Mouse (Mus musculus): ENCODE data around the gene Clps. TPM values are rescaled to one million over a fixed set of nuclear protein-coding genes. Genes with fewer than 3 reads are reported as not detected.

Clps gene
- total and polyA plus RNA-seq, 3 experiments, result not detected

DNA sequence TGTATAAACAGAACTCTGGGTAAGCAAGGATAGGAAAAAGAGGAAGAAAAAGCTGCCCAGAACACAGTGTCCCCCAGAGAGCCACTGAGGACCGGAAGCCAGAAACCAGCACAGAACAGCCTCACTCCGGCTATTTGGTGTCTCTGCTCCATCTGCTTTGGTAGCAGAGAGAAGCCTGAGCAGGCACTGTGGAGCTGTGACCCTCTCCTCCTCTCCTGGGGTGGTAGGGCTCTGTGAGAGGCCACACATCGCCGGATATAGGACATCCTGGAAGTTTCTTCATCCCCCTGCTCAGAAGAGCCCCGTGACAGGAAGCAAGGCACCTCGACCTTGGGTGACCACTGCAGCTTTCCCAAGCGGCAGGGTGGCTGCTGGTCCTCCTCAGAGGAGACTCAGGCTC, 46.7 kb downstream of the Clps start:
- Histone ChIP-seq H3K4me1 (ENCODE audit: control insufficient read depth in 1 of 2, insufficient read depth in 2 of 2, low read length in 2 of 2) (peaks cover 0 to 21% of the 10 kb centered on the region in 2 experiments; a peak in 3 of 4 replicates), H3K27me3 (ENCODE audit: control insufficient read depth in 1 of 2, insufficient read depth in 2 of 2, low read length in 2 of 2) (no peaks in the 10 kb centered on the region), H3K9me3 (replicated peaks; ENCODE audit: insufficient read depth, low read length) (no peaks in the 10 kb centered on the region), H3K9ac (ENCODE audit: control insufficient read depth, low read depth, low read length, poor library complexity, severe bottlenecking) (no peak overlapping the region), H3K36me3 (ENCODE audit: control insufficient read depth in 1 of 2, insufficient read depth in 2 of 2, low read length in 2 of 2) (peaks cover 0 to 7% of the 10 kb centered on the region in 2 experiments; a peak in 2 of 4 replicates), H3K4me3 (ENCODE audit: control insufficient read depth in 1 of 2, insufficient read depth in 1 of 2, low read depth in 2 of 2, low read length in 2 of 2) (no peak overlapping the region), H3K27ac (ENCODE audit: control insufficient read depth, low read depth, low read length) (no peak overlapping the region), H3K79me2 (ENCODE audit: control insufficient read depth, insufficient read depth, low read length, poor library complexity) (no peaks in the 10 kb centered on the region; the same call in 1 of the 2 replicates)
- TF ChIP-seq EP300 (IDR thresholded peaks at IDR 0.05; ENCODE audit: low read depth in 1 of 2, low read length in 2 of 2) (no peak), RCOR1 (IDR thresholded peaks at IDR 0.05; ENCODE audit: low read depth, low read length) (no peak), TBP (IDR thresholded peaks at IDR 0.05; ENCODE audit: low read depth, low read length) (no peak), ZMIZ1 (IDR thresholded peaks at IDR 0.05; ENCODE audit: low read depth, low read length) (no peak)
- no peak for DNase-seq (ENCODE audit: low read depth, low spot score)

DNA sequence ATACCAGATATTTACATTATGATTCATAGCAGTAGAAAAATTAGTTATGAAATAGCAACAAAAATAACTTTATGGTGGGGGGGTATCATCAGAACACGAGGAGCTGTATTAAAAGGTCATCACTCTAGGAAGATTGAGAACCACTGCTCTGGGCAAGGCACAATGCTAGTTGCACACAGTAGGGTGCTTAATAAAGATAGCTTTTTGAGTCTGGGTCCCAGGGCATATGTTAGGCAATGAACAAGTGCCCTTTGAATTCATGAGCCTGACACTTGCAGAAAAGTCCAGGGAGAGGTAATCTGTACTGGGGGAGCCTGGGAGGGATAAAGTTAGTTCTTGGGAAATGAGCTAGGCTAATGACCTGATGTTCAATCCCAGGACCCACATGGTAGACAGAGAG, 47.2 kb downstream of the Clps start:
- no peaks in the 10 kb centered on the region; the same call in 1 of the 2 replicates for H3K79me2 ChIP-seq (ENCODE audit: control insufficient read depth, insufficient read depth, low read length, poor library complexity)
- no peak for DNase-seq (ENCODE audit: low read depth, low spot score)
- no peak overlapping the region for H3K4me3 ChIP-seq (ENCODE audit: control insufficient read depth in 1 of 2, insufficient read depth in 1 of 2, low read depth in 2 of 2, low read length in 2 of 2)
- TF ChIP-seq GATA1 (IDR thresholded peaks at IDR 0.05; ENCODE audit: low read depth, low read length) (no peak), ZKSCAN1 (IDR thresholded peaks at IDR 0.05; ENCODE audit: low read depth, low read length) (peak; percentile 87)
- H3K4me1 ChIP-seq (ENCODE audit: control insufficient read depth in 1 of 2, insufficient read depth in 2 of 2, low read length in 2 of 2), result peaks cover 0 to 19% of the 10 kb centered on the region in 2 experiments; a peak in 3 of 4 replicates
- H3K9me3 ChIP-seq (replicated peaks; ENCODE audit: insufficient read depth, low read length), result no peaks in the 10 kb centered on the region
- H3K36me3 ChIP-seq (ENCODE audit: control insufficient read depth in 1 of 2, insufficient read depth in 2 of 2, low read length in 2 of 2), result peaks cover 0 to 6% of the 10 kb centered on the region in 2 experiments; a peak in 2 of 4 replicates
- no peak overlapping the region for H3K9ac ChIP-seq (ENCODE audit: control insufficient read depth, low read depth, low read length, poor library complexity, severe bottlenecking)
- H3K27ac ChIP-seq (ENCODE audit: control insufficient read depth, low read depth, low read length), result no peak overlapping the region
- no peaks in the 10 kb centered on the region for H3K27me3 ChIP-seq (ENCODE audit: control insufficient read depth in 1 of 2, insufficient read depth in 2 of 2, low read length in 2 of 2)

GRCm38 (mm10) chr17:28512696-28513095, 47.9 kb downstream of the Clps start:
- H3K79me2 ChIP-seq (ENCODE audit: control insufficient read depth, insufficient read depth, low read length, poor library complexity), result no peaks in the 10 kb centered on the region; the same call in 1 of the 2 replicates
- no peaks in the 10 kb centered on the region for H3K9me3 ChIP-seq (replicated peaks; ENCODE audit: insufficient read depth, low read length)
- H3K27ac ChIP-seq (ENCODE audit: control insufficient read depth, low read depth, low read length), result no peak overlapping the region
- H3K9ac ChIP-seq (ENCODE audit: control insufficient read depth, low read depth, low read length, poor library complexity, severe bottlenecking), result no peak overlapping the region
- no peak overlapping the region for H3K4me3 ChIP-seq (ENCODE audit: control insufficient read depth in 1 of 2, insufficient read depth in 1 of 2, low read depth in 2 of 2, low read length in 2 of 2)
- no peaks in the 10 kb centered on the region for H3K27me3 ChIP-seq (ENCODE audit: control insufficient read depth in 1 of 2, insufficient read depth in 2 of 2, low read length in 2 of 2)
- peaks cover 0 to 18% of the 10 kb centered on the region in 2 experiments; a peak in 3 of 4 replicates for H3K4me1 ChIP-seq (ENCODE audit: control insufficient read depth in 1 of 2, insufficient read depth in 2 of 2, low read length in 2 of 2)
- no peak for DNase-seq (ENCODE audit: low read depth, low spot score)
- peaks cover 0 to 6% of the 10 kb centered on the region in 2 experiments; a peak in 2 of 4 replicates for H3K36me3 ChIP-seq (ENCODE audit: control insufficient read depth in 1 of 2, insufficient read depth in 2 of 2, low read length in 2 of 2)
- TF ChIP-seq USF2 (IDR thresholded peaks at IDR 0.05; ENCODE audit: borderline replicate concordance in 1 of 2, insufficient read depth in 1 of 2, low read depth in 1 of 2, low read length in 2 of 2) (no peak), MAFK (IDR thresholded peaks at IDR 0.05; ENCODE audit: borderline replicate concordance, low read depth, low read length) (no peak)
